Mouse (Mus musculus): ENCODE measurements at regions not wholly inside any gene's neighbourhood (a gene's known extent, or its start where the extent isn't known, plus 50 kb on each side); places are given as distances from the start of the nearest gene placed in this dataset.

GRCm38 (mm10) chr10:31221902-31222301 lies 91.3 kb upstream of the Hddc2 start:
- WGBS = 74% methylated on average over 1 of the region's 1 CpGs
- Histone ChIP-seq H3K79me2 (ENCODE audit: control insufficient read depth, insufficient read depth, low read length) (no peaks in the 10 kb centered on the region), H3K27me3 (ENCODE audit: control insufficient read depth, insufficient read depth, low read length) (no peaks in the 10 kb centered on the region), H3K4me3 (ENCODE audit: insufficient read depth, low read depth, low read length) (no peak overlapping the region), H3K9ac (ENCODE audit: low read depth, low read length) (no peak overlapping the region), H3K4me1 (ENCODE audit: control insufficient read depth, insufficient read depth, low read length) (no peaks in the 10 kb centered on the region), H3K27ac (replicated peaks; ENCODE audit: insufficient read depth, low read depth, low read length) (no peak overlapping the region), H3K36me3 (ENCODE audit: control insufficient read depth, insufficient read depth, low read length) (no peaks in the 10 kb centered on the region)
- no peak for DNase-seq (ENCODE audit: extremely low read depth, low read depth, low spot score)
- TF ChIP-seq POLR2A (IDR thresholded peaks at IDR 0.05; ENCODE audit: extremely low read depth, insufficient read depth, low read length) = no peak
- no peak for TF ChIP-seq CTCF (IDR thresholded peaks at IDR 0.05; ENCODE audit: low read depth, low read length)

DNA sequence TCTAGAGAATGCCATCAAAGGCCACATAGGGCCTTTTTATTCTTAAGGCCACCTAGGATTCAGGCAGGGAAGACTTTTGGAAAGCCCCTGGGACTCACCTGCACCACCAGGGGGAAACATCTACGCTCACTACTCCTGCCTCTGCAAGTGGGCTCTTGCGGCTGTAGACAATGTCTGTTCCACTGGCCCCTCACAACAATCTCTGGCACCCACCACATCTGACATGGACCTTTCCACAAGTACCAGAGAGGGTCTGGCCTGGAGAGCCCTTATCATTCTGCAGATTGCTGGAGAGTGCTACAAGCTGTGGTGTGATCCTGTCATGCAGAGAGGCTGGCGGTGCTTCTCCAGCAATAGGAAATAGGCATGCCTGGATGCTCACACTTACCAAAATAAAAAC lies 84.1 kb upstream of the Hddc2 start:
- Histone ChIP-seq H3K4me1 (ENCODE audit: control insufficient read depth, insufficient read depth, low read length) (no peaks in the 10 kb centered on the region), H3K36me3 (ENCODE audit: control insufficient read depth, insufficient read depth, low read length) (no peaks in the 10 kb centered on the region), H3K27ac (replicated peaks; ENCODE audit: insufficient read depth, low read depth, low read length) (no peak overlapping the region), H3K27me3 (ENCODE audit: control insufficient read depth, insufficient read depth, low read length) (no peaks in the 10 kb centered on the region), H3K79me2 (ENCODE audit: control insufficient read depth, insufficient read depth, low read length) (no peaks in the 10 kb centered on the region), H3K9ac (ENCODE audit: low read depth, low read length) (no peak overlapping the region), H3K4me3 (ENCODE audit: insufficient read depth, low read depth, low read length) (no peak overlapping the region)
- TF ChIP-seq CTCF (IDR thresholded peaks at IDR 0.05; ENCODE audit: low read depth, low read length) = no peak
- no peak for TF ChIP-seq POLR2A (IDR thresholded peaks at IDR 0.05; ENCODE audit: extremely low read depth, insufficient read depth, low read length)
- 90% methylated on average over 3 of the region's 3 CpGs for whole genome bisulfite sequencing
- DNase-seq (ENCODE audit: extremely low read depth, low read depth, low spot score) = no peak

DNA sequence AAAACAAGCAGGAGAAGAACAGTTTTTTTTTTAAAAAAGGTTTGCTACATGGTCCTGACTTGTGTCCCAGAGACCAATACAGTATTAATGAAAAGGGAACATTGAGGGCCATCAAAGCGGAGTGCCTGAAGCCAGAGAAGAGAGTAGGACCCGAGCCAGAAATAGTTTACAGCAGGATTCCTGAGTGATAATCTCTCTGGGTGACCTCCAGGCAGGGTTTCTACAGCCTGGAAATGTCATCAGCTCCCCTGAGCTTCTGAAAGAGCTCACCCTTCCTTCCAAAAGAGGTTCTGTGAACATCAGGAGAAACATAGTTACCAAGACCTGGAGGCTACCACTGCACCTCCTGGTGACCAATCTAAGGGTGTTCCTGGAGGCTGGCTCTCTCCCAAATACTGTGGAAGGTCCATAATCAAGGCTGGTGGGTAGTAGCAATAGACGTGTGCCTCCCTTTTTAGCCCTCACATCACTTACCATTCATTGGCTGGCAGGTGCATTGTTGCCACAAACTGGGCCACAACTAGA lies 70.7 kb upstream of the Hddc2 start:
- no peaks in the 10 kb centered on the region for H3K79me2 ChIP-seq (ENCODE audit: control insufficient read depth, insufficient read depth, low read length)
- DNase-seq (ENCODE audit: extremely low read depth, low read depth, low spot score) = no peak
- H3K9ac ChIP-seq (ENCODE audit: low read depth, low read length) = no peak overlapping the region
- no peaks in the 10 kb centered on the region for H3K4me1 ChIP-seq (ENCODE audit: control insufficient read depth, insufficient read depth, low read length)
- 56% methylated on average over 3 of the region's 3 CpGs for WGBS
- no peaks in the 10 kb centered on the region for H3K27me3 ChIP-seq (ENCODE audit: control insufficient read depth, insufficient read depth, low read length)
- no peak for TF ChIP-seq CTCF (IDR thresholded peaks at IDR 0.05; ENCODE audit: low read depth, low read length)
- no peak overlapping the region for H3K4me3 ChIP-seq (ENCODE audit: insufficient read depth, low read depth, low read length)
- H3K27ac ChIP-seq (replicated peaks; ENCODE audit: insufficient read depth, low read depth, low read length) = no peak overlapping the region
- no peaks in the 10 kb centered on the region for H3K36me3 ChIP-seq (ENCODE audit: control insufficient read depth, insufficient read depth, low read length)

DNA sequence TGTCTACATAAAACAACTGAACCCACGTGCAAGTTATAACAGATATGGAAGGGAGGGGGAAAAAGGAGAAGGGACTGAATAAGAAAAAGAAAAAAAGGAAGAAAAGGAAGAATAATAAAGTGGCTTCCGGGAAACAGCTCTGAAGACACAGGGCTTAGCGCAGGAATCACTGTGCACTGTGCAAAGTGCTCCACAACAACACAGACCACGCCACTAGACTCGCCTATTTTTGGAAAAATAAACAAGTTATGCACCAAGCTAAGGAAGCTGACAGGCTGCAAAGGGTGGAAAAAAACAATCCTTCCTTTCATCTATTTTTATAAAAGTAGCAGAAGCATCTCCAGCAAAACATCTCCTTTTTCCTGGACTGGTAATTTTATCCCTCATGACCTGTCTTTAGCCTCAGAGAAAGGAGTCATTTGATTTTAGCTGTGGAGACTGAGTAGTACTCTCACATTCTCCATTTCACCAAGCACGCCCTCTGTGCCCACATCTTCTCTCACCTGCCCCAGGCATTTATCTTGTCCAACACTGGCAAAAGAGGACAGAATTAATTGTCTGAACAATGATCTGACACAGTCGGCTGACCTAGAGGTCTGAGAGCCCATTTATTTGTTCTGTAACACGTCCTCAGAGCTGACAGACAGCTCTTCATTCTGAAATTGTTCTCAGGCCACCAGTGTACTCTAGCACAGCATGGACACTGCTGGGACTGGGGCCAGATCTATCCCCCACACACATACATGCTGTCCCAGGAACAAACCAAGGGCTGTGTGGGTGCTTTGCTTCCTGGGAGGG lies 60.4 kb upstream of the Hddc2 start:
- no peak for DNase-seq (ENCODE audit: extremely low read depth, low read depth, low spot score)
- no peak for TF ChIP-seq POLR2A (IDR thresholded peaks at IDR 0.05; ENCODE audit: extremely low read depth, insufficient read depth, low read length)
- TF ChIP-seq CTCF (IDR thresholded peaks at IDR 0.05; ENCODE audit: low read depth, low read length) = no peak
- no peaks in the 10 kb centered on the region for H3K4me1 ChIP-seq (ENCODE audit: control insufficient read depth, insufficient read depth, low read length)
- no peaks in the 10 kb centered on the region for H3K79me2 ChIP-seq (ENCODE audit: control insufficient read depth, insufficient read depth, low read length)
- no peak overlapping the region for H3K9ac ChIP-seq (ENCODE audit: low read depth, low read length)
- WGBS = 55% methylated on average over 8 of the region's 8 CpGs
- no peaks in the 10 kb centered on the region for H3K36me3 ChIP-seq (ENCODE audit: control insufficient read depth, insufficient read depth, low read length)
- H3K27ac ChIP-seq (replicated peaks; ENCODE audit: insufficient read depth, low read depth, low read length) = no peak overlapping the region
- no peak overlapping the region for H3K4me3 ChIP-seq (ENCODE audit: insufficient read depth, low read depth, low read length)
- no peaks in the 10 kb centered on the region for H3K27me3 ChIP-seq (ENCODE audit: control insufficient read depth, insufficient read depth, low read length)

GRCm38 (mm10) chr10:31256934-31257333 lies 56.2 kb upstream of the Hddc2 start:
- no peaks in the 10 kb centered on the region for H3K4me1 ChIP-seq (ENCODE audit: control insufficient read depth, insufficient read depth, low read length)
- H3K9ac ChIP-seq (ENCODE audit: low read depth, low read length) = no peak overlapping the region
- H3K4me3 ChIP-seq (ENCODE audit: insufficient read depth, low read depth, low read length) = no peak overlapping the region
- 76% methylated on average over 1 of the region's 1 CpGs for WGBS
- H3K79me2 ChIP-seq (ENCODE audit: control insufficient read depth, insufficient read depth, low read length) = no peaks in the 10 kb centered on the region
- H3K27me3 ChIP-seq (ENCODE audit: control insufficient read depth, insufficient read depth, low read length) = no peaks in the 10 kb centered on the region
- TF ChIP-seq CTCF (IDR thresholded peaks at IDR 0.05; ENCODE audit: low read depth, low read length) (no peak), POLR2A (IDR thresholded peaks at IDR 0.05; ENCODE audit: extremely low read depth, insufficient read depth, low read length) (no peak)
- DNase-seq (ENCODE audit: extremely low read depth, low read depth, low spot score) = no peak
- no peaks in the 10 kb centered on the region for H3K36me3 ChIP-seq (ENCODE audit: control insufficient read depth, insufficient read depth, low read length)
- H3K27ac ChIP-seq (replicated peaks; ENCODE audit: insufficient read depth, low read depth, low read length) = no peak overlapping the region

DNA sequence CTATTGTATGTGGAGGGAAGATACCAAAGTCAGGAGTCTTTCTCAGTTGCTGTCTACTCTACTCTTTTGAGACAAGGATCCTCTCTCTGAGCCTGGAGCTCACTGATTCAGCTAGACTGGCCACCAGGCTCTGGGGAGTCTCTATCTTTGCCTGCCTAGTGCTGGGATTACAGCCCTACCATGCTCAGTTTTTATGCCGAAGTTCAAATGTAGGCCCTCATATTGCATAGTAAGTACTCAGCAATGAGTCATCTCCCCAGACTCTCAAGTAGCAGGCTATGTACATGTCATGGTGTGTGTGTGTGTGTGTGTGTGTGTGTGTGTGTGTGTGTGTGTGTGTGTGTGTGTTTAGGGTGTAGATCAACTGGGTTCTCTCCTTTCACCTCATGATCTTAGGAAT lies 55.6 kb upstream of the Hddc2 start:
- no peak for TF ChIP-seq CTCF (IDR thresholded peaks at IDR 0.05; ENCODE audit: low read depth, low read length)
- TF ChIP-seq POLR2A (IDR thresholded peaks at IDR 0.05; ENCODE audit: extremely low read depth, insufficient read depth, low read length) = no peak
- Histone ChIP-seq H3K27ac (replicated peaks; ENCODE audit: insufficient read depth, low read depth, low read length) (no peak overlapping the region), H3K4me3 (ENCODE audit: insufficient read depth, low read depth, low read length) (no peak overlapping the region), H3K4me1 (ENCODE audit: control insufficient read depth, insufficient read depth, low read length) (no peaks in the 10 kb centered on the region), H3K79me2 (ENCODE audit: control insufficient read depth, insufficient read depth, low read length) (no peaks in the 10 kb centered on the region), H3K9ac (ENCODE audit: low read depth, low read length) (no peak overlapping the region), H3K27me3 (ENCODE audit: control insufficient read depth, insufficient read depth, low read length) (no peaks in the 10 kb centered on the region), H3K36me3 (ENCODE audit: control insufficient read depth, insufficient read depth, low read length) (no peaks in the 10 kb centered on the region)
- no peak for DNase-seq (ENCODE audit: extremely low read depth, low read depth, low spot score)
- WGBS = 80% methylated on average over 1 of the region's 1 CpGs
